Mouse (Mus musculus) stomach, embryonic 16.5 days (tissue): ENCODE measurements at regions not wholly inside any gene's neighbourhood (a gene's known extent, or its start where the extent isn't known, plus 50 kb on each side); places are given as distances from the start of the nearest gene placed in this dataset.

Source experiments
- ATAC-seq: fragments of 200-750 bp; cut with Nextera tagmentation; 2 replicates; pipeline ENCODE4 v1.8.0; 2017; ENCODE audit warnings: moderate number of reproducible peaks, moderate TSS enrichment; ENCODE audit not compliant: insufficient read depth, low FRiP score
- H3K27ac ChIP-seq: fragments of 300-500 bp; sonication (generic); 2 replicates; pipeline ENCODE4 v1.5.1; 2014; ENCODE audit warnings: low read length
- H3K27me3 ChIP-seq: fragments of 300-500 bp; sonication (generic); 2 replicates; pipeline ENCODE4 v1.6.1; 2014; ENCODE audit warnings: low read length, control low read depth, mixed read lengths; ENCODE audit not compliant: control insufficient read depth, insufficient read depth
- H3K36me3 ChIP-seq: fragments of 300-500 bp; sonication (generic); 2 replicates; pipeline ENCODE4 v1.6.1; 2014; ENCODE audit warnings: low read length; ENCODE audit not compliant: control insufficient read depth, insufficient read depth
- H3K4me1 ChIP-seq: fragments of 300-500 bp; sonication (generic); 2 replicates; pipeline ENCODE4 v1.6.1; 2014; ENCODE audit warnings: low read length, control low read depth, mixed read lengths; ENCODE audit not compliant: control insufficient read depth, insufficient read depth
- H3K4me2 ChIP-seq: fragments of 300-500 bp; sonication (generic); 2 replicates; pipeline ENCODE4 v1.6.1; 2014; ENCODE audit warnings: low read depth, low read length, mixed read lengths
- H3K4me3 ChIP-seq: fragments of 300-500 bp; sonication (generic); replicated peaks from 2 replicates; pipeline ENCODE4 v1.5.1; 2014; ENCODE audit warnings: mild to moderate bottlenecking, low read length
- H3K9ac ChIP-seq: fragments of 300-500 bp; sonication (generic); 2 replicates; pipeline ENCODE4 v1.6.1; 2014; ENCODE audit warnings: low read length
- H3K9me3 ChIP-seq: fragments of 300-500 bp; sonication (generic); replicated peaks from 2 replicates; pipeline ENCODE4 v1.6.1; 2016; ENCODE audit warnings: low read length, control low read depth; ENCODE audit not compliant: control insufficient read depth
- WGBS: fragments of 180-500 bp; shearing (Covaris S2); extraction: QIAGEN DNeasy Blood & Tissue Kit; methylation state at CpG from one replicate; pipeline ENCODE4 v1.1.7; 2014; 5-methylcytosine and 5-hydroxymethylcytosine counted together

GRCm38 (mm10) chr6:143412721-143413120 is 245.7 kb downstream of the Etnk1 start:
- Histone ChIP-seq H3K9ac (no peak overlapping the region), H3K4me3 (no peak overlapping the region), H3K9me3 (no peaks in the 10 kb centered on the region)

GRCm38 (mm10) chr6:143414590-143415382 is 247.8 kb downstream of the Etnk1 start:
- no peak overlapping the region for H3K4me2 ChIP-seq
- no peak overlapping the region for H3K4me3 ChIP-seq
- no peak for ATAC-seq
- H3K27ac ChIP-seq, result no peak overlapping the region
- H3K9ac ChIP-seq, result no peak overlapping the region
- no peaks in the 10 kb centered on the region for H3K4me1 ChIP-seq
- no peaks in the 10 kb centered on the region for H3K36me3 ChIP-seq
- WGBS, result 87% methylated on average over 27 of the region's 27 CpGs
- H3K9me3 ChIP-seq, result no peaks in the 10 kb centered on the region
- no peaks in the 10 kb centered on the region for H3K27me3 ChIP-seq

More at GRCm38 (mm10) chr6:143412721-143413120, 245.7 kb downstream of the Etnk1 start:
- no peak overlapping the region for H3K27ac ChIP-seq
- WGBS, result 87% methylated on average over 6 of the region's 6 CpGs
- no peak for ATAC-seq
- H3K4me1 ChIP-seq, result no peaks in the 10 kb centered on the region
- no peaks in the 10 kb centered on the region for H3K36me3 ChIP-seq
- no peaks in the 10 kb centered on the region for H3K27me3 ChIP-seq
- no peak overlapping the region for H3K4me2 ChIP-seq

GRCm38 (mm10) chr6:143415383-143415778 is 248.4 kb downstream of the Etnk1 start:
- H3K4me2 ChIP-seq, result no peak overlapping the region
- no peak overlapping the region for H3K27ac ChIP-seq
- no peaks in the 10 kb centered on the region for H3K9me3 ChIP-seq
- no peak overlapping the region for H3K9ac ChIP-seq
- H3K27me3 ChIP-seq, result no peaks in the 10 kb centered on the region
- WGBS, result 88% methylated on average over 12 of the region's 12 CpGs
- no peak overlapping the region for H3K4me3 ChIP-seq
- no peaks in the 10 kb centered on the region for H3K36me3 ChIP-seq
- H3K4me1 ChIP-seq, result no peaks in the 10 kb centered on the region
- ATAC-seq, result no peak

- ATAC-seq, result no peak
- WGBS, result 86% methylated on average over 7 of the region's 7 CpGs
- no peaks in the 10 kb centered on the region for H3K9me3 ChIP-seq
Measured at GRCm38 (mm10) chr6:143419872-143420271, 252.9 kb downstream of the Etnk1 start.

GRCm38 (mm10) chr6:143423026-143423425 is 256.0 kb downstream of the Etnk1 start:
- Histone ChIP-seq H3K27me3 (no peaks in the 10 kb centered on the region), H3K4me3 (no peak overlapping the region), H3K9me3 (no peaks in the 10 kb centered on the region), H3K9ac (no peak overlapping the region), H3K4me2 (no peak overlapping the region), H3K27ac (no peak overlapping the region), H3K4me1 (0 out of 2 replicates have a peak, but pooled peaks cover 5% of the 10 kb centered on the region), H3K36me3 (no peaks in the 10 kb centered on the region)
- no peak for ATAC-seq
- 96% methylated on average over 14 of the region's 14 CpGs for WGBS

More at GRCm38 (mm10) chr6:143419872-143420271, 252.9 kb downstream of the Etnk1 start:
- Histone ChIP-seq H3K27ac (no peak overlapping the region), H3K36me3 (no peaks in the 10 kb centered on the region), H3K9ac (no peak overlapping the region), H3K27me3 (no peaks in the 10 kb centered on the region), H3K4me2 (no peak overlapping the region), H3K4me3 (no peak overlapping the region), H3K4me1 (no peaks in the 10 kb centered on the region)

- 17% methylated on average over 17 of the region's 17 CpGs for WGBS
- ATAC-seq, result no peak
- H3K27me3 ChIP-seq, result no peaks in the 10 kb centered on the region; the same call in 1 of the 2 replicates
- peak overlapping the region; percentile 53 for H3K4me2 ChIP-seq
- H3K9me3 ChIP-seq, result no peaks in the 10 kb centered on the region
- peak overlapping the region; percentile 37 for H3K4me3 ChIP-seq
- no peak overlapping the region for H3K27ac ChIP-seq
- 0 out of 2 replicates have a peak, but pooled peaks cover 5% of the 10 kb centered on the region for H3K4me1 ChIP-seq
- peak overlapping the region; percentile 39 for H3K9ac ChIP-seq
- H3K36me3 ChIP-seq, result no peaks in the 10 kb centered on the region
Measured at GRCm38 (mm10) chr6:143425182-143425829, 258.3 kb downstream of the Etnk1 start.

- Histone ChIP-seq H3K4me3 (no peak overlapping the region), H3K27ac (no peak overlapping the region), H3K9ac (no peak overlapping the region), H3K4me1 (no peaks in the 10 kb centered on the region), H3K9me3 (no peaks in the 10 kb centered on the region), H3K27me3 (no peaks in the 10 kb centered on the region; the same call in 1 of the 2 replicates), H3K4me2 (no peak overlapping the region), H3K36me3 (no peaks in the 10 kb centered on the region)
- WGBS, result 88% methylated on average over 13 of the region's 13 CpGs
- no peak for ATAC-seq
Measured at GRCm38 (mm10) chr6:143431896-143432450, 265.0 kb downstream of the Etnk1 start.

- Histone ChIP-seq H3K9ac (no peak overlapping the region), H3K27me3 (no peaks in the 10 kb centered on the region), H3K36me3 (no peaks in the 10 kb centered on the region), H3K4me1 (no peaks in the 10 kb centered on the region), H3K4me2 (no peak overlapping the region), H3K9me3 (no peaks in the 10 kb centered on the region), H3K4me3 (no peak overlapping the region), H3K27ac (no peak overlapping the region)
- no peak for ATAC-seq
- WGBS, result 59% methylated on average over 32 of the region's 32 CpGs
Measured at GRCm38 (mm10) chr6:143437367-143438271, 270.6 kb downstream of the Etnk1 start.
